Mouse (Mus musculus) cerebellum, adult 2 months (tissue): ENCODE measurements around the gene Natd1. TPM values are rescaled to one million over a fixed set of nuclear protein-coding genes. Genes with fewer than 3 reads are reported as not detected.

Experiments used
- DNase-seq, 2 experiments: peaks; one replicate each; pipeline ENCODE4 v3.0.0; 2021
- H3K27ac ChIP-seq: fragments of 200-500 bp; 2 replicates; pipeline ENCODE4 v1.5.1; 2012; ENCODE audit warnings: low read length, control low read depth, inconsistent platforms; ENCODE audit not compliant: insufficient read depth
- H3K27me3 ChIP-seq: fragments of 200-500 bp; 2 replicates; pipeline ENCODE4 v1.6.1; 2012; ENCODE audit warnings: inconsistent platforms, mild to moderate bottlenecking, low read length, moderate library complexity; ENCODE audit not compliant: control insufficient read depth, insufficient read depth
- H3K4me1 ChIP-seq: fragments of 200-500 bp; 2 replicates; pipeline ENCODE4 v1.6.1; 2011; ENCODE audit warnings: low read length; ENCODE audit not compliant: control insufficient read depth, insufficient read depth
- H3K4me3 ChIP-seq: fragments of 200-500 bp; replicated peaks from 2 replicates; pipeline ENCODE3; 2011; ENCODE audit warnings: mild to moderate bottlenecking, low read depth, low read length, control low read depth; ENCODE audit not compliant: insufficient read depth
- CTCF ChIP-seq: fragments of 200-500 bp; IDR thresholded peaks from 2 replicates; pipeline ENCODE4 v1.5.1; 2011; ENCODE audit warnings: low read depth, mild to moderate bottlenecking, control low read depth, low read length, moderate library complexity, borderline replicate concordance; ENCODE audit not compliant: insufficient read depth
- POLR2A ChIP-seq: fragments of 200-500 bp; IDR thresholded peaks from 2 replicates; pipeline ENCODE4 v1.6.1; 2011; ENCODE audit warnings: low read length, control low read depth, borderline replicate concordance; ENCODE audit not compliant: insufficient read depth
- WGBS: fragments of 180-500 bp; shearing (Covaris S2); methylation state at CpG from one replicate; pipeline ENCODE4 v1.1.7; 2018; 5-methylcytosine and 5-hydroxymethylcytosine counted together
- polyA plus RNA-seq: library from polyadenylated mRNA; depleted of rRNA; stranded (reverse); fragments of >200 nt; gene quantifications from 2 replicates; pipeline ENCODE4 v1.2.3, GENCODE M21; 2012

Natd1 gene
- polyA plus RNA-seq, 1 experiment: 16.6 TPM

GRCm38 (mm10) chr11:60935975-60936373, 21.4 kb upstream of the Natd1 start:
- Histone ChIP-seq H3K27me3 (no peaks in the 10 kb centered on the region), H3K4me3 (no peak overlapping the region), H3K27ac (no peak overlapping the region), H3K4me1 (peaks cover 36% of the 10 kb centered on the region)
- WGBS: 70% methylated on average over 4 of the region's 4 CpGs
- DNase-seq: no peak
- TF ChIP-seq CTCF: no peak
- TF ChIP-seq POLR2A: no peak

GRCm38 (mm10) chr11:60935326-60935974, 20.9 kb upstream of the Natd1 start:
- DNase-seq: peak in 1 of 2 experiments; percentile 28
- 36% methylated on average over 7 of the region's 7 CpGs for WGBS
- TF ChIP-seq POLR2A (no peak), CTCF (no peak)
- Histone ChIP-seq H3K4me1 (peaks cover 33% of the 10 kb centered on the region), H3K27me3 (no peaks in the 10 kb centered on the region), H3K4me3 (no peak overlapping the region), H3K27ac (no peak overlapping the region)

GRCm38 (mm10) chr11:60934795-60935194, 20.2 kb upstream of the Natd1 start:
- TF ChIP-seq CTCF: no peak
- H3K27ac ChIP-seq: no peak overlapping the region
- H3K4me1 ChIP-seq: peaks cover 32% of the 10 kb centered on the region
- H3K27me3 ChIP-seq: no peaks in the 10 kb centered on the region
- no peak for DNase-seq
- H3K4me3 ChIP-seq: no peak overlapping the region
- WGBS: 94% methylated on average over 2 of the region's 2 CpGs

DNA sequence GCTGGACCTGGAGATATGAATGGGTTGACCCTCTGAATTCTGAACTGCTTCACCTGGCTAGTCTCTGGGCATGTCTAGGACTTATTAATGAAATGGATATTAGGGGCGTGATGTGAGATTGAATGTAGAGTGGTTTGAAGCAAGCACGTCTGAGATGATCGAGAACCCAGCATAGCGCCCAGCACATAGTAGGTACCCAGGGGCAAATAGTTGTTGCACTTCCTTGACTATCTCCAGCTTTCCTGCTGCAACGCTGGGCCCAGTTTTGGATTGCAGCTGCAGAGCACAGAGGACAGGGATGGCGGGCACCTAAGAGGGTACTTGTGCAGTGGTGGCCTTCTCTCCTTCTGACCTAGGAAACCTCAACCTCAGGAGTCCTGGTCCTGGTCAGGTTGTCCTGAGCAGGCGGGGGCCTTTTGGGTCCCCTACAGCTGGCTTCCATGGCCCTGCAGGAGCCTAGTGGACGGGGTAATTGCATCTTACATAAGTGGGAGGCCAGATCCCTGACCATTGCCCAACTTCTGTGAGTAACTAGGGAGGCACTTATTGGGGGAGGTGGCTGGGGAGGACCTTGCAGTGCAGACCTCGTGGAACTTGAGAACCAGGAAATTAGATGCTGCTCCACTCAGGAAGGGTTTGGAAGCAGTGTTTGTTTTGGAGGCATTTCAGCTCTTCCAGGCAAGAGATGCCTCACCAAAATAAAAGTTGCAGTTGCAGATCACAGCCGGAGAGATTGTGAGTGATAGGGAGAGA, 18.8 kb upstream of the Natd1 start:
- Histone ChIP-seq H3K4me1 (peaks cover 26% of the 10 kb centered on the region), H3K27ac (no peak overlapping the region), H3K27me3 (no peaks in the 10 kb centered on the region), H3K4me3 (peak overlapping the region; percentile 72)
- TF ChIP-seq POLR2A (no peak), CTCF (no peak)
- 74% methylated on average over 10 of the region's 10 CpGs for WGBS
- DNase-seq: no peak

- Histone ChIP-seq H3K27ac (no peak overlapping the region), H3K4me3 (peak overlapping the region; percentile 72), H3K4me1 (peaks cover 26% of the 10 kb centered on the region), H3K27me3 (no peaks in the 10 kb centered on the region)
- TF ChIP-seq CTCF (no peak), POLR2A (no peak)
- WGBS: 1% methylated on average over 7 of the region's 7 CpGs
- DNase-seq: no peak
Measured at GRCm38 (mm10) chr11:60932503-60933020, 18.0 kb upstream of the Natd1 start.

- Histone ChIP-seq H3K27ac (peak within 1 kb of the TSS; percentile 74), H3K4me3 (peak within 1 kb of the TSS; percentile 72), H3K27me3 (no peaks in the 10 kb centered on the region), H3K4me1 (peaks cover 24% of the 10 kb centered on the region)
- peak; percentile 95 to 98 for DNase-seq
- TF ChIP-seq POLR2A (peak; percentile 92), CTCF (no peak)
- WGBS: under 1% methylated on average over 58 of the region's 59 CpGs
Measured at GRCm38 (mm10) chr11:60931869-60932481, 17.4 kb upstream of the Natd1 start, which contains the start of gene Map2k3. Gene Map2k3, plus strand, starts transcription at chr11:60932033.

DNA sequence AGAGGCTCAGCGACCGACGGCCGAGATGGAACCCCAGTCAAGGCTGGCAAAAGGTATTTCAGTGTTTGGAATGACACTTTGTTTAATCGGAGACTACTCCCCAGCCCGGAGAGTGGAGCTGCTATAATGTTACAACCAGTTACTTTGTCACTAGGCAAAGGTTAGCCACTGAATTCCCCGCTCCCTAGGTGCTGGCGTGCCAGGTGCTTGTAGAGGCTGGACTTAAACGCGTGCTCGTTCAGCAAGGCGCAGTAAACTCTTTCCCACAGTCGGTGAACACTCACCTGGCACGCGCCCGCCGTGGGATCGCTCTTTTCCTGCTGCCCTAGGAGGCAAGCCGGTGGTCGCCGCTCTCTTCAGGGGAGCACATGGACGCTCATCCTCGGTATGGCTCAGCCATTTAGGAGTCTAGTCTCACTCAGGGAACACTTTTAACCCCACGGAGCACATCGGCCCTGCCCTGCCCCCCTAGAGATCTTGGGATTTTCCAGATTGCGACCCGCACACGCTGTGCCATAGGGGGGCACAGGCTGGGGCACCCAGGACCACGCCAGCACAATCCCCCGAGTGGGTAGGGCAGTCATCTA, 16.8 kb upstream of the Natd1 start:
- no peaks in the 10 kb centered on the region for H3K27me3 ChIP-seq
- TF ChIP-seq POLR2A: no peak
- no peak for DNase-seq
- H3K4me1 ChIP-seq: peaks cover 20% of the 10 kb centered on the region
- no peak overlapping the region for H3K27ac ChIP-seq
- H3K4me3 ChIP-seq: peak overlapping the region; percentile 70
- WGBS: 2% methylated on average over 30 of the region's 30 CpGs
